Mouse (Mus musculus) monocyte, adult 59 days (primary cell): ENCODE measurements around the gene Allc. TPM values are rescaled to one million over a fixed set of nuclear protein-coding genes. Genes with fewer than 3 reads are reported as not detected.

Experiments used
- total RNA-seq, 2 experiments: library from RNA; stranded (reverse); gene quantifications; one replicate each; pipeline ENCODE4 v1.2.4; 2023

The Allc gene
- total RNA-seq, result not detected

DNA sequence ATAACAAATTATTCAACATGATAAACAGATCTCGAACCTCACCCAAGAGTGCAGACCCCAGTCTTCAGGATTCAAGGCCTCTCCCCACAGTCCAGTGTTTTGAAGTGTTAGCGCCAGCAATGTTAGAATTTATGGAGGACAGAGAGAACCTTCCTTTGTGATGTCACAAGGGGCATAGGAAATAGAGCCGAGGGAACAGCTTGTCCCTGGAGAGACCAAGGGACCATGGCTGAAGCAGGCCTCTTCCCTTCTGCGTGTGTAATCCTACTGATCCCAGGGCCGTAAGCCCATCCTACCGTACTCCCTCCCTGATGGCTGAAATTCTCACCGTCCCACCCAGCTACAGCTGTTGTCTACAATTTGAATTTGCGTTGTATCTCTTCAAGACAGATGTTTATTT, at the start of gene Allc:
Allc (minus strand) TSS at position 101 of the 400 bp plus-strand sequence.

DNA sequence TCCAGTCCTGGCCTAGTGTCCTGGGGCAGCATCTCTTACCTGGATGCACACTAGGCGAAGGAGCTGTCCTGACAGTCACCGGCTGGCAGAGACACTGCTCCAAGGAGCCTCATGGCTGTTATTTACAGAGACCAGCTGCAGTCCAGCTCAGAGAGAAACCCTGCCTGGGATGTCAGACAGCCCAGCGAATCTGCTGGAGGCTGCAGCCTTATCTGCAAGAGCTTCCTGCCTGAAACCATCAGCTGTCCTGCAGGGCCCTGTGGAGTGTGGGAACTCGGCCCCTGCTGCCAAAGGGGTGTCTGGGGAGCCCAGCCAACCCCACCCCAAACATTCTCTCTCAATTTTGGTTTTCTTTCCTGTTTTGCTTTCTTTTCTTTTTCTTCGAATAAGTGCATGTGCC, 40.9 kb upstream of the Allc start, which contains the start of gene Colec11:
Colec11 (minus strand) TSS at position 183 of the 400 bp plus-strand sequence.

DNA sequence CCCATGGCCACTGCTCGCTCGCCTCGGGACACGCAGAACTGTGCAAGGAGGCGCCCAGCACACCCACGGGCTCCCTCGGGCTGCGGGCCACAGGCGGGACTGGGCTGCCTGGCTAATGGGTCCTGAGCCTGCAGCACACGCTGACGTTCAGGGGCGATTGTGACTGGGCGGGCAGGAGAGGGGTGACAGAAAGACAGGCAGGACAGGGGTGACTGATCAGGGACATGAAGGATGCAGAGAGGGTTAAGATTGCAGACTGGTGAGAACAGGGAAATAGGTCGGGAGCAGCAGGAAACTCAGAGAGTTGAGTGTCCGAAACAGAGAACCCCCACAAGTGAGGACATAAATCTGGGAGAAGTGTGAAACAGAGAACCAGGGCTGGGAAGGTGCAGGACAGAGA, 30.0 kb downstream of the Allc start, which contains the start of gene Dcdc2c:
Dcdc2c (minus strand) TSS at position 101 of the 400 bp plus-strand sequence.

Other genes starting within 250 kb of the Allc start
- gene Dcdc2c, start 30.1 kb downstream of the Allc start, total RNA-seq, result under 1 TPM; 0.34 to 0.36 TPM
- gene Colec11, start 40.9 kb upstream of the Allc start, total RNA-seq, result under 1 TPM in 1 of 2 experiments, not detected in 1; 0.45 TPM
- 100 to 1,000 TPM; 515 to 595 TPM for gene Rps7, start 53.4 kb upstream of the Allc start, total RNA-seq
- gene Rnaseh1, start 67.1 kb upstream of the Allc start, total RNA-seq, result 10 to 100 TPM; 16.8 to 19.8 TPM
- 10 to 100 TPM; 16.5 to 17.7 TPM for gene Adi1, start 92.7 kb upstream of the Allc start, total RNA-seq
- gene Trappc12, start 167.9 kb upstream of the Allc start, total RNA-seq, result 10 to 100 TPM; 38.5 to 39.1 TPM
- gene Eipr1, start 169.3 kb upstream of the Allc start, total RNA-seq, result 10 to 100 TPM; 20.8 to 37.2 TPM